Mouse (Mus musculus): ENCODE measurements around the gene Hspbp1. TPM values are rescaled to one million over a fixed set of nuclear protein-coding genes. Genes with fewer than 3 reads are reported as not detected.

Hspbp1 gene
- polyA plus RNA-seq, 1 experiment from 2014 or later = 117 TPM

- Histone ChIP-seq H3K4me2 (no peak overlapping the region), H3K4me3 (no peak overlapping the region), H3K36me3 (ENCODE audit: poor library complexity, severe bottlenecking) (peaks cover 48% of the 10 kb centered on the region), H3K27ac (no peak overlapping the region), H3K9me3 (replicated peaks) (no peaks in the 10 kb centered on the region), H3K9ac (peak overlapping the region; percentile 30; the same call in 1 of the 2 replicates), H3K4me1 (peaks cover 15% of the 10 kb centered on the region), H3K27me3 (no peaks in the 10 kb centered on the region)
- 82% methylated on average over 8 of the region's 8 CpGs for WGBS
- ATAC-seq = no peak
Observed at GRCm38 (mm10) chr7:4663179-4663578, 21.7 kb downstream of the Hspbp1 start.

GRCm38 (mm10) chr7:4659911-4660443, 24.9 kb downstream of the Hspbp1 start:
- Histone ChIP-seq H3K9ac (peak overlapping the region; percentile 95), H3K27me3 (no peaks in the 10 kb centered on the region), H3K4me1 (peaks cover 42% of the 10 kb centered on the region), H3K9me3 (replicated peaks) (no peaks in the 10 kb centered on the region), H3K4me3 (peak overlapping the region; percentile 88), H3K4me2 (peak overlapping the region; percentile 98), H3K36me3 (ENCODE audit: poor library complexity, severe bottlenecking) (peaks cover 23% of the 10 kb centered on the region), H3K27ac (peak overlapping the region; percentile 97)
- WGBS = 51% methylated on average over 3 of the region's 3 CpGs
- no peak for ATAC-seq

- under 1% methylated on average over 54 of the region's 54 CpGs for WGBS
- peaks cover 49% of the 10 kb centered on the region for H3K4me1 ChIP-seq
Observed at GRCm38 (mm10) chr7:4658912-4659551, 25.8 kb downstream of the Hspbp1 start, which contains the start of gene Ppp6r1. Gene Ppp6r1, minus strand, starts transcription at chr7:4659019.

GRCm38 (mm10) chr7:4658128-4658907, 26.6 kb downstream of the Hspbp1 start:
- H3K9me3 ChIP-seq (replicated peaks) = no peaks in the 10 kb centered on the region
- peak; percentile 77 for ATAC-seq
- H3K4me1 ChIP-seq = peaks cover 52% of the 10 kb centered on the region
- whole genome bisulfite sequencing = under 1% methylated on average over 59 of the region's 78 CpGs
- peaks cover 8% of the 10 kb centered on the region for H3K36me3 ChIP-seq (ENCODE audit: poor library complexity, severe bottlenecking)
- peak overlapping the region; percentile 97 for H3K27ac ChIP-seq
- H3K4me2 ChIP-seq = peak overlapping the region; percentile 98
- peak overlapping the region; percentile 88 for H3K4me3 ChIP-seq
- no peaks in the 10 kb centered on the region for H3K27me3 ChIP-seq
- peak overlapping the region; percentile 95 for H3K9ac ChIP-seq

More at GRCm38 (mm10) chr7:4658912-4659551, 25.8 kb downstream of the Hspbp1 start, which contains the start of gene Ppp6r1:
- ATAC-seq = peak; percentile 97
- H3K36me3 ChIP-seq (ENCODE audit: poor library complexity, severe bottlenecking) = peaks cover 14% of the 10 kb centered on the region
- peak within 1 kb of the TSS; percentile 88 for H3K4me3 ChIP-seq
- H3K27ac ChIP-seq = peak within 1 kb of the TSS; percentile 97
- H3K27me3 ChIP-seq = no peaks in the 10 kb centered on the region
- peak within 1 kb of the TSS; percentile 98 for H3K4me2 ChIP-seq
- peak within 1 kb of the TSS; percentile 95 for H3K9ac ChIP-seq
- no peaks in the 10 kb centered on the region for H3K9me3 ChIP-seq (replicated peaks)

- H3K4me3 ChIP-seq = peak overlapping the region; percentile 88
- H3K27ac ChIP-seq = no peak overlapping the region; the same call in 1 of the 2 replicates
- H3K4me2 ChIP-seq = peak overlapping the region; percentile 98
- H3K27me3 ChIP-seq = no peaks in the 10 kb centered on the region
- H3K4me1 ChIP-seq = peaks cover 53% of the 10 kb centered on the region
- no peak for ATAC-seq
- H3K36me3 ChIP-seq (ENCODE audit: poor library complexity, severe bottlenecking) = peaks cover 8% of the 10 kb centered on the region
- no peaks in the 10 kb centered on the region for H3K9me3 ChIP-seq (replicated peaks)
- WGBS = 59% methylated on average over 9 of the region's 9 CpGs
- peak overlapping the region; percentile 95 for H3K9ac ChIP-seq
Observed at GRCm38 (mm10) chr7:4657521-4658127, 27.2 kb downstream of the Hspbp1 start.

GRCm38 (mm10) chr7:4656818-4657217, 28.1 kb downstream of the Hspbp1 start:
- Histone ChIP-seq H3K27me3 (no peaks in the 10 kb centered on the region), H3K4me1 (peaks cover 56% of the 10 kb centered on the region), H3K9ac (peak overlapping the region; percentile 95), H3K27ac (no peak overlapping the region), H3K36me3 (ENCODE audit: poor library complexity, severe bottlenecking) (peaks cover 9% of the 10 kb centered on the region), H3K4me3 (peak overlapping the region; percentile 88), H3K4me2 (peak overlapping the region; percentile 98), H3K9me3 (replicated peaks) (no peaks in the 10 kb centered on the region)
- no peak for ATAC-seq
- 73% methylated on average over 1 of the region's 1 CpGs for WGBS

GRCm38 (mm10) chr7:4655916-4656315, 29.0 kb downstream of the Hspbp1 start:
- H3K4me3 ChIP-seq = no peak overlapping the region
- H3K4me1 ChIP-seq = peaks cover 55% of the 10 kb centered on the region
- no peaks in the 10 kb centered on the region for H3K27me3 ChIP-seq
- peak overlapping the region; percentile 98 for H3K4me2 ChIP-seq
- ATAC-seq = no peak
- H3K36me3 ChIP-seq (ENCODE audit: poor library complexity, severe bottlenecking) = peaks cover 17% of the 10 kb centered on the region
- no peak overlapping the region for H3K27ac ChIP-seq
- 74% methylated on average over 1 of the region's 1 CpGs for WGBS
- peak overlapping the region; percentile 43; the same call in 1 of the 2 replicates for H3K9ac ChIP-seq
- H3K9me3 ChIP-seq (replicated peaks) = no peaks in the 10 kb centered on the region

- no peak for ATAC-seq
- Histone ChIP-seq H3K27ac (no peak overlapping the region), H3K9me3 (replicated peaks) (no peaks in the 10 kb centered on the region), H3K4me3 (no peak overlapping the region), H3K9ac (no peak overlapping the region), H3K36me3 (ENCODE audit: poor library complexity, severe bottlenecking) (peaks cover 17% of the 10 kb centered on the region), H3K4me1 (peaks cover 49% of the 10 kb centered on the region), H3K4me2 (no peak overlapping the region), H3K27me3 (no peaks in the 10 kb centered on the region)
- WGBS = 89% methylated on average over 4 of the region's 4 CpGs
Observed at GRCm38 (mm10) chr7:4655393-4655792, 29.5 kb downstream of the Hspbp1 start.

GRCm38 (mm10) chr7:4654221-4654620, 30.6 kb downstream of the Hspbp1 start:
- WGBS = 93% methylated on average over 2 of the region's 2 CpGs
- Histone ChIP-seq H3K27ac (no peak overlapping the region), H3K36me3 (ENCODE audit: poor library complexity, severe bottlenecking) (peaks cover 17% of the 10 kb centered on the region), H3K9me3 (replicated peaks) (no peaks in the 10 kb centered on the region), H3K9ac (peak overlapping the region; percentile 17; the same call in 1 of the 2 replicates), H3K4me1 (peaks cover 40% of the 10 kb centered on the region), H3K4me3 (no peak overlapping the region), H3K27me3 (no peaks in the 10 kb centered on the region), H3K4me2 (no peak overlapping the region)
- no peak for ATAC-seq

- Histone ChIP-seq H3K27me3 (no peaks in the 10 kb centered on the region), H3K9me3 (replicated peaks) (no peaks in the 10 kb centered on the region), H3K9ac (0 out of 2 replicates have a peak overlapping the region, but pooled peaks have one; percentile 17), H3K4me2 (no peak overlapping the region), H3K27ac (no peak overlapping the region), H3K4me1 (peaks cover 40% of the 10 kb centered on the region), H3K4me3 (no peak overlapping the region), H3K36me3 (ENCODE audit: poor library complexity, severe bottlenecking) (peaks cover 17% of the 10 kb centered on the region)
- 88% methylated on average over 7 of the region's 7 CpGs for WGBS
- no peak for ATAC-seq
Observed at GRCm38 (mm10) chr7:4653780-4654179, 31.1 kb downstream of the Hspbp1 start.

GRCm38 (mm10) chr7:4653351-4653750, 31.5 kb downstream of the Hspbp1 start:
- Histone ChIP-seq H3K36me3 (ENCODE audit: poor library complexity, severe bottlenecking) (peaks cover 17% of the 10 kb centered on the region), H3K27me3 (no peaks in the 10 kb centered on the region), H3K4me3 (no peak overlapping the region), H3K4me1 (peaks cover 40% of the 10 kb centered on the region), H3K4me2 (no peak overlapping the region), H3K9me3 (replicated peaks) (no peaks in the 10 kb centered on the region), H3K27ac (no peak overlapping the region), H3K9ac (no peak overlapping the region)
- 85% methylated on average over 5 of the region's 5 CpGs for WGBS
- ATAC-seq = no peak

Data from forebrain, embryonic 13.5 days (tissue).